Comparison of ENCODE assay signal across 24 mouse cellular contexts in the genomic region with DNA sequence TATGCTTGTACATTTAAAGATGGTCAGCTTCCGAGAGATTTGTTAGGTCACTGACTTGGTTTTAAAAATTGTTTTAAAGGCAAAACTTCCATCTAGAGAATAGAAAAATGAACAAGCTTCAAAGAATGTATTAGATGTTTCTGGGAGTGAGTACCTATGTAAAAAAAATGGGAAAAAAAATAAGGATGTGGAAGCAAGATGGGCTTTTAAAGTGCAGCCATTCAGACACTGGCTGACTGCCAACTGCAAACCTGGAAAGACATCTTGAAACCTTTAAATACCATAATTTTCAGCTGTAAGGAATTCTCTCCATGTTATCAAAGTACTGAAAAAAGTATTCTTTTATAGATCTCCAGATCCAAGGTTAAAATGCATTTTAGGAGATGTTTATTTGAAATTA.
DNase-seq lines count a peak whose midpoint lies in the region; ATAC-seq and TF ChIP-seq lines count a peak whose summit lies in the region.
"Had no signal": no experiment of that assay in that cellular context is flagged by ENCODE, and none has a peak within 500 bp of the region (broad histone marks: within the 10 kb centered on the region; RNA-seq: fewer than 3 reads in every experiment).

No protein-coding gene starts in this region.

- H3K9ac ChIP-seq in embryonic facial prominence, embryonic 11.5 days (replicated peaks; ENCODE audit: low read length) = no peak overlapping the region
- H3K9ac ChIP-seq in limb, embryonic 13.5 days = no peak overlapping the region
- H3K9ac ChIP-seq: embryonic facial prominence, embryonic 13.5 days; forebrain, embryonic 12.5 days; hindbrain, embryonic 12.5 days; hindbrain, embryonic 15.5 days had no signal

- H3K4me2 ChIP-seq in embryonic facial prominence, embryonic 11.5 days (ENCODE audit: low read depth, low read length) = no peak overlapping the region
- no peak overlapping the region for H3K4me2 ChIP-seq in limb, embryonic 13.5 days (replicated peaks)
- H3K4me2 ChIP-seq: embryonic facial prominence, embryonic 13.5 days; forebrain, embryonic 12.5 days; heart, embryonic 11.5 days; hindbrain, embryonic 12.5 days; hindbrain, embryonic 15.5 days had no signal

- 80% methylated on average over 1 of the region's 1 CpGs for WGBS in embryonic facial prominence, embryonic 11.5 days
- 93% methylated on average over 1 of the region's 1 CpGs for WGBS in embryonic facial prominence, embryonic 10.5 days
- 42% methylated on average over 1 of the region's 1 CpGs for WGBS in limb, embryonic 13.5 days
- 96% methylated on average over 1 of the region's 1 CpGs for WGBS in limb, embryonic 10.5 days

- no peaks in the 10 kb centered on the region for H3K36me3 ChIP-seq in embryonic facial prominence, embryonic 11.5 days (replicated peaks; ENCODE audit: control insufficient read depth, insufficient read depth, low read depth, low read length)
- H3K36me3 ChIP-seq in embryonic facial prominence, embryonic 10.5 days (replicated peaks) = no peaks in the 10 kb centered on the region
- H3K36me3 ChIP-seq in limb, embryonic 13.5 days = no peaks in the 10 kb centered on the region
- H3K36me3 ChIP-seq in limb, embryonic 10.5 days = no peaks in the 10 kb centered on the region
- H3K36me3 ChIP-seq: embryonic facial prominence, embryonic 13.5 days; forebrain, embryonic 12.5 days; G1E; hindbrain, embryonic 12.5 days; hindbrain, embryonic 15.5 days had no signal

- H3K27me3 ChIP-seq in embryonic facial prominence, embryonic 11.5 days (ENCODE audit: control insufficient read depth, insufficient read depth, low read length) = no peaks in the 10 kb centered on the region
- H3K27me3 ChIP-seq in embryonic facial prominence, embryonic 10.5 days (replicated peaks; ENCODE audit: low read depth, poor library complexity, severe bottlenecking) = no peaks in the 10 kb centered on the region
- H3K27me3 ChIP-seq in limb, embryonic 13.5 days = no peaks in the 10 kb centered on the region
- H3K27me3 ChIP-seq in limb, embryonic 10.5 days (ENCODE audit: low read depth, poor library complexity, severe bottlenecking) = peaks cover 6% of the 10 kb centered on the region; the same call in 1 of the 2 replicates
- H3K27me3 ChIP-seq: CH12.LX; embryonic facial prominence, embryonic 13.5 days; forebrain, embryonic 12.5 days; hindbrain, embryonic 12.5 days; hindbrain, embryonic 15.5 days had no signal

- TF ChIP-seq POLR2A in brain, embryonic 14.5 days (IDR thresholded peaks at IDR 0.05; ENCODE audit: borderline replicate concordance, extremely low read depth, insufficient read depth, insufficient read length, poor library complexity, severe bottlenecking) = no peak

- no peaks in the 10 kb centered on the region for H3K9me3 ChIP-seq in embryonic facial prominence, embryonic 11.5 days (replicated peaks; ENCODE audit: control insufficient read depth, low read length)
- no peaks in the 10 kb centered on the region for H3K9me3 ChIP-seq in embryonic facial prominence, embryonic 10.5 days
- no peaks in the 10 kb centered on the region for H3K9me3 ChIP-seq in limb, embryonic 13.5 days
- no peaks in the 10 kb centered on the region for H3K9me3 ChIP-seq in limb, embryonic 10.5 days (replicated peaks)
- H3K9me3 ChIP-seq: embryonic facial prominence, embryonic 13.5 days; forebrain, embryonic 12.5 days; G1E; hindbrain, embryonic 12.5 days; hindbrain, embryonic 15.5 days had no signal

- no peak overlapping the region for H3K4me3 ChIP-seq in embryonic facial prominence, embryonic 11.5 days (ENCODE audit: low read depth, low read length)
- H3K4me3 ChIP-seq in embryonic facial prominence, embryonic 10.5 days = no peak overlapping the region
- H3K4me3 ChIP-seq in limb, embryonic 13.5 days = no peak overlapping the region
- no peak overlapping the region for H3K4me3 ChIP-seq in limb, embryonic 10.5 days
- H3K4me3 ChIP-seq: embryonic facial prominence, embryonic 13.5 days; forebrain, embryonic 12.5 days; gastrocnemius, adult 2 months; hindbrain, embryonic 12.5 days; hindbrain, embryonic 15.5 days had no signal

- no peak for TF ChIP-seq CTCF in brain, embryonic 14.5 days (IDR thresholded peaks at IDR 0.05; ENCODE audit: borderline replicate concordance, extremely low read depth, insufficient read depth, insufficient read length)

- ATAC-seq in embryonic facial prominence, embryonic 11.5 days (replicated peaks; ENCODE audit: insufficient number of reproducible peaks, low FRiP score, low TSS enrichment, low read depth) = no peak
- peak; percentile 64; the same call in 1 of the 2 replicates for ATAC-seq in limb, embryonic 13.5 days (ENCODE audit: low FRiP score, low read depth)
- ATAC-seq: forebrain, embryonic 16.5 days; intestine, postnatal 0 days had no signal

- peak; percentile 49 for DNase-seq in embryonic facial prominence, embryonic 11.5 days (ENCODE audit: low spot score)
- no peak for DNase-seq in embryonic facial prominence, embryonic 10.5 days (ENCODE audit: low spot score)
- DNase-seq in limb, embryonic 10.5 days (ENCODE audit: low spot score) = no peak
- DNase-seq in brain, embryonic 14.5 days (ENCODE audit: low read depth) = peak; percentile 3
- peak; percentile 8 for DNase-seq in telencephalon, adult 2 months (ENCODE audit: low read depth, low spot score)
- no peak for DNase-seq in adrenal gland, postnatal 25 days
- DNase-seq: adrenal gland, adult 2 months; adrenal gland, postnatal 14 days; B cell, adult 2 months; cerebellum, adult 11 months; cerebellum, adult 2 months; gastrocnemius, adult 2 months; gastrocnemius, postnatal 14 days; heart, adult 11 months had no signal

- no peak overlapping the region for H3K27ac ChIP-seq in embryonic facial prominence, embryonic 11.5 days (replicated peaks; ENCODE audit: low read depth, low read length)
- no peak overlapping the region for H3K27ac ChIP-seq in embryonic facial prominence, embryonic 10.5 days (replicated peaks)
- no peak overlapping the region for H3K27ac ChIP-seq in limb, embryonic 13.5 days
- H3K27ac ChIP-seq in limb, embryonic 10.5 days = no peak overlapping the region
- H3K27ac ChIP-seq: embryonic facial prominence, embryonic 13.5 days; forebrain, embryonic 12.5 days; gastrocnemius, adult 2 months; hindbrain, embryonic 12.5 days; hindbrain, embryonic 15.5 days had no signal

- H3K4me1 ChIP-seq in embryonic facial prominence, embryonic 11.5 days (ENCODE audit: control insufficient read depth, insufficient read depth, low read length) = no peaks in the 10 kb centered on the region
- peaks cover 5% of the 10 kb centered on the region; the same call in 1 of the 2 replicates for H3K4me1 ChIP-seq in embryonic facial prominence, embryonic 10.5 days
- peaks cover 26% of the 10 kb centered on the region for H3K4me1 ChIP-seq in limb, embryonic 13.5 days
- peaks cover 17% of the 10 kb centered on the region for H3K4me1 ChIP-seq in limb, embryonic 10.5 days
- H3K4me1 ChIP-seq: hindbrain, embryonic 12.5 days; hindbrain, embryonic 15.5 days had no signal

Comparison
In these comparisons a context has a peak if more than half of its experiments do, and no peak if none do; other contexts are left out.
1. DNase-seq: peak in embryonic facial prominence, embryonic 11.5 days (single experiment), brain, embryonic 14.5 days (single experiment) and telencephalon, adult 2 months (single experiment); none in embryonic facial prominence, embryonic 10.5 days (single experiment), limb, embryonic 10.5 days (single experiment) and adrenal gland, postnatal 25 days (single experiment).